Mouse (Mus musculus) spleen, adult 2 months (tissue): ENCODE measurements around the gene Ldlrad1. TPM values are rescaled to one million over a fixed set of nuclear protein-coding genes. Genes with fewer than 3 reads are reported as not detected.

Source experiments
- DNase-seq, 2 experiments: peaks; one replicate each; pipeline versions ENCODE4 v3.0.0 to v3.0.0-alpha.2; 2012 to 2021; ENCODE audit warnings: low spot score in 2 of 2, low read depth in 1 of 2
- H3K27ac ChIP-seq: fragments of 200-500 bp; 2 replicates; pipeline ENCODE4 v1.5.1; 2012; ENCODE audit warnings: low read length, inconsistent platforms; ENCODE audit not compliant: insufficient read depth
- H3K27me3 ChIP-seq: fragments of 200-500 bp; 2 replicates; pipeline ENCODE4 v1.6.1; 2012; ENCODE audit warnings: mild to moderate bottlenecking, moderate library complexity, low read length, inconsistent platforms; ENCODE audit not compliant: control insufficient read depth, insufficient read depth
- H3K36me3 ChIP-seq: fragments of 200-500 bp; 2 replicates; pipeline ENCODE4 v1.6.1; 2012; ENCODE audit warnings: mild to moderate bottlenecking, low read length, inconsistent platforms; ENCODE audit not compliant: control insufficient read depth, insufficient read depth
- H3K4me1 ChIP-seq: fragments of 200-500 bp; 2 replicates; pipeline ENCODE4 v1.6.1; 2011; ENCODE audit warnings: inconsistent platforms; ENCODE audit not compliant: control insufficient read depth, insufficient read depth, insufficient read length
- H3K4me3 ChIP-seq: fragments of 200-500 bp; 2 replicates; pipeline ENCODE4 v1.5.1; 2011; ENCODE audit warnings: mild to moderate bottlenecking, inconsistent platforms; ENCODE audit not compliant: insufficient read depth, insufficient read length; ENCODE audit errors: extremely low read depth
- CTCF ChIP-seq: fragments of 200-500 bp; IDR thresholded peaks from 2 replicates; pipeline ENCODE4 v1.5.1; 2011; ENCODE audit warnings: mild to moderate bottlenecking, inconsistent platforms; ENCODE audit not compliant: insufficient read depth, insufficient read length, insufficient replicate concordance; ENCODE audit errors: extremely low read depth
- POLR2A ChIP-seq: fragments of 200-500 bp; IDR thresholded peaks from 2 replicates; pipeline ENCODE4 v1.6.1; 2011; ENCODE audit warnings: low read depth, low read length, inconsistent platforms
- WGBS: fragments of 180-500 bp; shearing (Covaris S2); methylation state at CpG from one replicate; pipeline ENCODE4 v1.1.7; 2018; 5-methylcytosine and 5-hydroxymethylcytosine counted together
- polyA plus RNA-seq: library from polyadenylated mRNA; depleted of rRNA; stranded (reverse); fragments of >200 nt; gene quantifications from 2 replicates; pipeline ENCODE4 v1.2.3, GENCODE M21; 2012; rRNA removed

The Ldlrad1 gene
- polyA plus RNA-seq, 1 experiment: 0.07 TPM

DNA sequence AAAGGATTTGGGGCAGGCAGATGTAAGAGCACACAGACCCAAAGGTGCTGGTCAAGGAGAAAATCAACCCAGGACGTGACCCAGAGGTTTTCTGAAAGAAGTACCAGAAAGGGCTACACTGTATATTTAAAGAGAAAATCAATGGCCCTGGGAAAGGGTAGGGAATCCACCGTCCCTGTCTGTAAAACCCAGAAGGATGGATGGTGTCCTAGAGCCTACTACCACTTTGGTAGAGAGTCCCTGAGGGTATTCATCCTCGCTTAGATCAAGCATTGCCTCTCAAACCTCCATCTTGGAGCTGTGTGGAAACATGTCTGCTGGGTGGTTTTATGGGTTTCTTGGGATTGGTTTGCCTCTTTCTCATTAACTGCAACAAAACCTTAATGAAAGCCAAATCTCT, 45.4 kb downstream of the Ldlrad1 start:
- H3K27me3 ChIP-seq: no peaks in the 10 kb centered on the region
- TF ChIP-seq POLR2A: no peak
- no peak for TF ChIP-seq CTCF
- no peak for DNase-seq
- 57% methylated on average over 3 of the region's 3 CpGs for WGBS
- 0 out of 2 replicates have a peak overlapping the region, but pooled peaks have one; percentile 94 for H3K4me3 ChIP-seq
- H3K27ac ChIP-seq: no peak overlapping the region
- H3K36me3 ChIP-seq: no peaks in the 10 kb centered on the region
- no peaks in the 10 kb centered on the region; the same call in 1 of the 2 replicates for H3K4me1 ChIP-seq

GRCm38 (mm10) chr4:107260001-107260400, 51.0 kb downstream of the Ldlrad1 start:
- peak; percentile 9 to 20 for DNase-seq
- H3K4me3 ChIP-seq: no peak overlapping the region
- TF ChIP-seq CTCF: no peak
- no peak for TF ChIP-seq POLR2A
- no peak overlapping the region for H3K27ac ChIP-seq
- H3K27me3 ChIP-seq: no peaks in the 10 kb centered on the region
- H3K4me1 ChIP-seq: no peaks in the 10 kb centered on the region
- WGBS: 39% methylated on average over 4 of the region's 4 CpGs
- no peaks in the 10 kb centered on the region for H3K36me3 ChIP-seq

Other genes starting within 250 kb of the Ldlrad1 start
- gene Mrpl37, start 142.3 kb upstream of the Ldlrad1 start, polyA plus RNA-seq: 31.9 and 34.0 TPM in 2 replicates
- 6.2 and 7.5 TPM in 2 replicates for gene Cyb5rl, start 142.2 kb upstream of the Ldlrad1 start, polyA plus RNA-seq
- gene Cdcp2, start 112.3 kb upstream of the Ldlrad1 start, polyA plus RNA-seq: not detected in 2 replicates
- gene Tmem59, start 30.8 kb upstream of the Ldlrad1 start, polyA plus RNA-seq: 97.7 and 116 TPM in 2 replicates
- gene Tceanc2, start 30.1 kb upstream of the Ldlrad1 start, polyA plus RNA-seq: 7.0 and 8.2 TPM in 2 replicates
- gene Lrrc42, start 44.4 kb downstream of the Ldlrad1 start, polyA plus RNA-seq: 6.0 and 7.9 TPM in 2 replicates
- gene Hspb11, start 44.4 kb downstream of the Ldlrad1 start, polyA plus RNA-seq: 1.2 and 1.6 TPM in 2 replicates
- gene Dio1, start 98.0 kb downstream of the Ldlrad1 start, polyA plus RNA-seq: 0.06 and 0.40 TPM in 2 replicates
- gene Yipf1, start 105.2 kb downstream of the Ldlrad1 start, polyA plus RNA-seq: 21.4 and 23.7 TPM in 2 replicates
- gene Ndc1, start 158.6 kb downstream of the Ldlrad1 start, polyA plus RNA-seq: 10.6 and 15.9 TPM in 2 replicates
- gene Glis1, start 225.4 kb downstream of the Ldlrad1 start, polyA plus RNA-seq: 0.55 and 0.61 TPM in 2 replicates